Mouse (Mus musculus): Measurements from ENCODE around the gene Nr2f6. TPM values are rescaled to one million over a fixed set of nuclear protein-coding genes. Genes with fewer than 3 reads are reported as not detected.
A peak's percentile ranks its signal among the peaks of the same experiment; 100 is the strongest.

Gene Nr2f6
- polyA plus RNA-seq, 1 experiment from 2014 or later, result 92.8 TPM

DNA sequence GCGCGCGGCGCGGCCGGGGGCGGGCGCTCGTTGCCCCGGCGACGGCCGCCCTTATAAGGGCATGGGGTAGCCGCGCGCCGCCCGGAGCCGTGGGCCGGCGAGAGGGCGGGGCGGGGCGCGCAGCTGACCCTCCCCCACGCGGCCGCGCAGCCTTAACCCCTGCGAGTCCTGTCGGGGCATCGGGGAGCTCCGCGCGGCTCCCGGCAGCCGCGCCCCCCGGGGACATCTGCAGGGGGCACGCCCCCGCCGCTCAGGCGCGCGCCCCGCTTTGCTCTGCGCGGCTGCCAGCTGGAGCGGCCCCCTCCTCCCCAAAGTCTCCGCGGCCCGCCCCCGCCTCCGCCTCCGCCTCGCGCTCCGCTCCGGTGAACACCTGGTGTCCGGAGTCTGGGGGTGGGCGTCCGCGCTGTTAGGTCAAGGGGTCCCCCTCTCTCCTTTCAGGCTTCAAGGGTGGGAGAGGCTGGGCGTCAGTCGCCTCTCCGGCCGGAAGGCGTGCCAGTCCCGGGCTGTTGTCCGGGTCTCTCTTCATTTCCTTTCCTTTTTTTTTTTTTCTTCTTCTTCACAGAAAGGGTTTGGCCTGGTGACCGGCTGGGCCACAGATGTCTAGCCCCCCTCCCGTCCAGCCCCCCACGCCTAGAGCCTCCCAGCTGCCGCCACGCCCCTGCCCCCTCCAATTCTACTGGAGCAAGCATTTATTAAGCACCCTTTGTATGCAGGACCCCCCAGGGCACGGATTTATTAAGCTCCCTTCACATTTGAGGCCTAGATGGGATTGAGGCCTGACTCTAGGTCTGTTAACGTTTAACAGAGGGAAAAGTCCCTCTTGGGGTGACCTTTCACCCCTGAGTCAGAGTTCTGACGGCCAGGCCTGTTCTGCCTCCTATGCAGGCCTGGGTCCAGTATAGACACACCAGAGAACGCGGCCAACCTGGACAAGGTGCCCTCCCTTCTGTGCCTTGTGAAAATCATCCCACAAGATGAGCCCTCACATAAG is 506 bp upstream of the Nr2f6 start:
- peak; percentile 90 for DNase-seq (ENCODE audit: low spot score)

DNA sequence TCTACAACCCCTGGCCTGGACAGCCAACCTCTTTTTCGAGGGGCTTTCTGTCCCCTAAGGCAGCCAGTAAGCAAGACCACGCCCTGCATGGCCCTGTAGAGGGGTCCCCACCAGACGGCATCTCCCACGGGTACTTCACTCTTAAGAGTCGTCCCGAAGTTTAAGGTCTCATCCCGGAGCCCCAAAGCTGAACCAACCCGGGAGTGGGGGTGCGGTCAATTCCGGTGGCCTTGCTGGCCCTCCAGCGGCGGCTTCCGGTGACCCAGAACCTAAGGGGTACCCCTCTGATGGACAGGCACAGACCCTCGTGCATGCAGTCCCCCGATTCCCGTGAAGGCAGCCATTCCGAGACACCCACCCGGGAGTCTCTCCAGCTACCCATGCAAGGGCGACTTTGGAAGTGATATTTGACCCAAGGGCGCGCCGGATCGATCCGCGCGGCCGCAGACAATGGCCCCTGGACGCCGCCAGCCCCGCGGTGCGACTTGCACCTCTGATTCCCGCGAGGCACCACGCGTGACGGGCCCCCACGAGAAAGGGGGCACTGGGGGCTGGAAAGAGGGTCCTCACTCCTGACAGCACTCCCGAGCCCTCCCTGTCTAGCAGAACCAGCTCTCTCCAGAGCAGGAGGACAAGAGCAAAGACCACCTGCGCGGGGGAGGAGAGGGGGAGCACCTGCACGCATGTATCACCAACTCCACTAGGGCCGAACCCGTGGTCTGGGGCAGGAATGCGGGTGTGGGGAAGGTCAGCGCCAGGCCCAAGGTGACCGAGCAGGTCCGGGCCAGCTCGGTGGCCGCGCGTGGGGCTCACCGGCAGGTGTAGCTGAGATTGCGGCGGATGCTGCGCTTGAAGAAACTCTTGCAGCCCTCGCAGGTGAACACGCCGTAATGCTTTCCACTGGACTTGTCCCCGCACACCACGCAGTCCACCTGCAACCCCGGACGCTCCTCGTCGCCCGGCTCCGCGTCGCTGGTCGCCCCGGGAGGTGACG is 1.3 kb downstream of the Nr2f6 start:
- no peaks in the 10 kb centered on the region for H3K27me3 ChIP-seq (replicated peaks; ENCODE audit: control insufficient read depth, insufficient read depth, low read length)
- 1% methylated on average over 72 of the region's 72 CpGs for WGBS
- H3K4me1 ChIP-seq (replicated peaks; ENCODE audit: control insufficient read depth, insufficient read depth, low read length), result peaks cover 47% of the 10 kb centered on the region
- H3K27ac ChIP-seq (ENCODE audit: low read depth), result peak overlapping the region; percentile 91
- peak overlapping the region; percentile 93 for H3K4me3 ChIP-seq (ENCODE audit: low read depth, low read length)
- no peaks in the 10 kb centered on the region for H3K9me3 ChIP-seq (ENCODE audit: control insufficient read depth, low read length)
- peaks cover 16% of the 10 kb centered on the region for H3K36me3 ChIP-seq (ENCODE audit: control insufficient read depth, insufficient read depth, low read length)
- ATAC-seq (replicated peaks; ENCODE audit: low FRiP score, low TSS enrichment, low read depth), result no peak
- no peak for DNase-seq (ENCODE audit: low spot score)
- peak overlapping the region; percentile 85 for H3K9ac ChIP-seq (ENCODE audit: low read length)
- peak overlapping the region; percentile 97 for H3K4me2 ChIP-seq (ENCODE audit: low read length)

More for the DNA sequence above, 506 bp upstream of the Nr2f6 start:
- Histone ChIP-seq H3K4me3 (ENCODE audit: low read depth, low read length) (peak overlapping the region; percentile 93), H3K9me3 (ENCODE audit: control insufficient read depth, low read length) (no peaks in the 10 kb centered on the region), H3K27ac (ENCODE audit: low read depth) (peak overlapping the region; percentile 91), H3K9ac (ENCODE audit: low read length) (peak overlapping the region; percentile 85), H3K36me3 (ENCODE audit: control insufficient read depth, insufficient read depth, low read length) (peaks cover 8% of the 10 kb centered on the region), H3K27me3 (replicated peaks; ENCODE audit: control insufficient read depth, insufficient read depth, low read length) (no peaks in the 10 kb centered on the region), H3K4me2 (ENCODE audit: low read length) (peak overlapping the region; percentile 97), H3K4me1 (replicated peaks; ENCODE audit: control insufficient read depth, insufficient read depth, low read length) (peaks cover 31% of the 10 kb centered on the region)
- 3% methylated on average over 46 of the region's 80 CpGs for WGBS
- peak; percentile 90 for ATAC-seq (replicated peaks; ENCODE audit: low FRiP score, low TSS enrichment, low read depth)

DNA sequence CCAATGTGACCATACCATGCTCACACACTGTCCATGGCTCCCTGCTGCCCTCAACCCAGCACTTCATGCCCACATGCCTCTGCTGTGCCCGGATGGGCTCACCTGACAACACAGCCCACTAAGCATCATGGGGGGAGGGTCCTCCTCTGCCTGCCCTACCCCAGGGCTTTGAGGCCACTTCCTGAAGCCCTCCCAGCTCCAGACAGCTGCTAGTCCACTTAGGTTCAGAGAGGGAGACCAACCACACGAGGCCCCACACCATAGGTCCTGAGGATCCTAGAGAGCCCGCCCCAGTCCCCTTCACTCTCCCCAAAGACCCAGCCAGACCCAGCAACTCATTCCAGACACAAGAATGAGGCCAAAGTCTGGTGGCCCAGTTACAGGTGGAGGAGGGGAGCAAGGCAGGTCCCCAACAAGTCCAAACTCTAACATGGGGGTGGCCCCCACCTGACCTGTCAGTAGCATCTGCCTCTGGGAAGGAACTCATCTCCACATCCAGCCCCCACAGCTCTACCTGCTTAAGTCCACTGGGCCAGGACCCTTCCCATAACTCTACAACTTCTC is 2.2 kb downstream of the Nr2f6 start:
- no peak for DNase-seq (ENCODE audit: low spot score)
- Histone ChIP-seq H3K4me1 (replicated peaks; ENCODE audit: control insufficient read depth, insufficient read depth, low read length) (peaks cover 50% of the 10 kb centered on the region), H3K9ac (ENCODE audit: low read length) (peak overlapping the region; percentile 85), H3K27me3 (replicated peaks; ENCODE audit: control insufficient read depth, insufficient read depth, low read length) (no peaks in the 10 kb centered on the region), H3K9me3 (ENCODE audit: control insufficient read depth, low read length) (no peaks in the 10 kb centered on the region), H3K4me2 (ENCODE audit: low read length) (peak overlapping the region; percentile 97), H3K36me3 (ENCODE audit: control insufficient read depth, insufficient read depth, low read length) (peaks cover 24% of the 10 kb centered on the region), H3K4me3 (ENCODE audit: low read depth, low read length) (peak overlapping the region; percentile 93), H3K27ac (ENCODE audit: low read depth) (no peak overlapping the region)
- WGBS, result 64% methylated on average over 3 of the region's 3 CpGs
- ATAC-seq (replicated peaks; ENCODE audit: low FRiP score, low TSS enrichment, low read depth), result no peak

DNA sequence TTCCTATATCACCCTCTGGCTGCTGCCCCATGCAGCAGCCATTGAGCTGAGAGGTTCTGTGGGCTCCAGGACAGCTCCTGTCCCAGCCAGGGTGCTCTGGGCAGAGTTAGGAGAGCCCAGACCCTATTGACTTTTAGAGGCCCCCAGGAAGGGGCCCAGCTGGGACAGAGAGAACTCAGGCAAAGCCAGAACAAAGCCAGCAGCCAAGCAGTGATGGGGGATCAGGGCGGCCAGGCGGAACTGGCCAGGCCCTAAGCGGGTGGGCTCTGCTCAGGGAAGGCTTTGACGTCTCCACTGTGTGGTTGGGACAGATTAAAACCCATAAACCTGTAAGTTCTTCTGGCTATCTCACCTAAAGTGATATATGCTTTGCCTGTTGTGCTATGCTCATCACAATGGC is 2.8 kb downstream of the Nr2f6 start:
- Histone ChIP-seq H3K27ac (ENCODE audit: low read depth) (no peak overlapping the region), H3K9ac (ENCODE audit: low read length) (no peak overlapping the region), H3K4me2 (ENCODE audit: low read length) (peak overlapping the region; percentile 97), H3K27me3 (replicated peaks; ENCODE audit: control insufficient read depth, insufficient read depth, low read length) (no peaks in the 10 kb centered on the region), H3K4me1 (replicated peaks; ENCODE audit: control insufficient read depth, insufficient read depth, low read length) (peaks cover 50% of the 10 kb centered on the region), H3K4me3 (ENCODE audit: low read depth, low read length) (no peak overlapping the region), H3K36me3 (ENCODE audit: control insufficient read depth, insufficient read depth, low read length) (peaks cover 30% of the 10 kb centered on the region), H3K9me3 (ENCODE audit: control insufficient read depth, low read length) (no peaks in the 10 kb centered on the region)
- WGBS, result 77% methylated on average over 4 of the region's 4 CpGs
- ATAC-seq (replicated peaks; ENCODE audit: low FRiP score, low TSS enrichment, low read depth) (no peak), DNase-seq (ENCODE audit: low spot score) (no peak)

DNA sequence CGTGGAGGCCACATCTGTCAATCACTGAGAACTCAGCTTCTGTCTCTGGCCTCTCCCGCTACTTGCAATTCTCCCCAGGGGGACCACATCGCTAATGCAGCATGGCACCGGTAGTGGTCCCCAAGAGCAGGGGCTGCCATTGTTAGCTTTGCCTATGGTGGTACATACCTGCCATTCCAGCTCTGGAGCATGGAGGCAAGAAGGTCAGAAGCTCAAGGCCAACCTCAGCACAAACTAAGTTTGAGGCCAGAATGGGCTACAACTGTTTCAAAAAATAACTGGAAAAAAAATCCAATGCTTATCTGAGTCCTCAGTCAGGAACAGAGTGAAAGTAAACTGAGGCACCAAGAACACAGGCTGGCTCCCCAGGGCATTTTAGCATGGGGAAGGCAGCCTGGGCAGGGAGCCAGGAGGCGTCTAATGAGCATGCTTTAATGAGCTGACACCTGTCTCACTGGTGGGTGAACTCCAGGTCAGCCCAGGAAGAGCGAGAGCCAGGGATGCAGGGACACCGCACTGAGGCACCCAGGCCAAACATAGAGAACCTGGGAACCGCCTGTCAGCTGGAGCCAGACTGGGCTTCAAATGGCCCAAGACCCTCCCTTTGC is 5.2 kb downstream of the Nr2f6 start:
- ATAC-seq (replicated peaks; ENCODE audit: low FRiP score, low TSS enrichment, low read depth) (no peak), DNase-seq (ENCODE audit: low spot score) (no peak)
- H3K36me3 ChIP-seq (ENCODE audit: control insufficient read depth, insufficient read depth, low read length), result peaks cover 45% of the 10 kb centered on the region
- 0 out of 2 replicates have a peak overlapping the region, but pooled peaks have one; percentile 38 for H3K27ac ChIP-seq (ENCODE audit: low read depth)
- H3K9me3 ChIP-seq (ENCODE audit: control insufficient read depth, low read length), result no peaks in the 10 kb centered on the region
- H3K4me2 ChIP-seq (ENCODE audit: low read length), result peak overlapping the region; percentile 44
- H3K9ac ChIP-seq (ENCODE audit: low read length), result no peak overlapping the region
- H3K4me3 ChIP-seq (ENCODE audit: low read depth, low read length), result no peak overlapping the region
- H3K27me3 ChIP-seq (replicated peaks; ENCODE audit: control insufficient read depth, insufficient read depth, low read length), result no peaks in the 10 kb centered on the region
- 59% methylated on average over 8 of the region's 8 CpGs for WGBS
- H3K4me1 ChIP-seq (replicated peaks; ENCODE audit: control insufficient read depth, insufficient read depth, low read length), result peaks cover 36% of the 10 kb centered on the region

DNA sequence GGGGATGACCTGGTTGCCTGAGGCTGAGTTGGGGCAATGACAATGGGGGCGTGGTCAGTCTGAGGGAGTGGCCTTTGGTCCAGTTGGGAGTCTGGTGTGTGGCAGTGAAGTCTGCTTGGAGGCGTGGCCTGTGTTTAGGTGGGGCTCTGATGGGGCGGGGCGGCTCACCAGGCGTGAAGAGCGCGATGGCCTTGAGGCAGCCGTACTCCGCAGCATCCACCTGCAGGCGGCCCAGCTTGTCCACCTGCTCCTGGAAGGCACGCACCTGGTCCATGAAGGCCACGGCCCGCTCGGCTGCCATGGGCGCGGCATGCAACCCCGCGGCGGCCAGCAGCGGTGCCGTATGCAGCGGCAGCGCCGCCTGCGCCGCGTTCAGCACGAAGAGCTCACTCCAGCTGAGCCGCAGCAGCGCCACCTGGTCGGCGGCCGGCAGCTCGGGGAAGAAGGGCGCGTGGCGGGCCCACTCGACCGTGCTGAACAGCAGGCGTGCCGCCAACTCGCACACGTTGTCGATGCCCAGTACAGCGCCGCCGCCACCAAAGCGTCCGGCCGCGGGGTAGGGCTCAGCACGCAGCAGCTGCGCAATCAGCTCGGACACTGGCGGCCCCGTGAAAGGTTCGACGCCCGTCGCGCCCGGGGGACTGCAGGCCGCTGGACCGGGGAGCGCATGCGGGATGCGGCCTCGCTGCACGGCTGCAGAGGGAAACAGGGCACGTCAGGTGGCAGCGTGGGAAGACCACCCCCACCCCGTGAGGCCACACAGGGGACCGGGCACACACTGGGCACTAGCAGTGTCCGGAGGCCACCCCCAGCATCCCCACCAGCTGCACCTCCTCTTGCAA is 6.0 kb downstream of the Nr2f6 start:
- DNase-seq (ENCODE audit: low spot score) (peak; percentile 82), ATAC-seq (replicated peaks; ENCODE audit: low FRiP score, low TSS enrichment, low read depth) (peak; percentile 42)
- H3K9ac ChIP-seq (ENCODE audit: low read length), result no peak overlapping the region
- peak overlapping the region; percentile 38; the same call in 1 of the 2 replicates for H3K27ac ChIP-seq (ENCODE audit: low read depth)
- no peaks in the 10 kb centered on the region for H3K9me3 ChIP-seq (ENCODE audit: control insufficient read depth, low read length)
- H3K36me3 ChIP-seq (ENCODE audit: control insufficient read depth, insufficient read depth, low read length), result peaks cover 45% of the 10 kb centered on the region
- peak overlapping the region; percentile 44 for H3K4me2 ChIP-seq (ENCODE audit: low read length)
- WGBS, result 11% methylated on average over 64 of the region's 74 CpGs
- H3K27me3 ChIP-seq (replicated peaks; ENCODE audit: control insufficient read depth, insufficient read depth, low read length), result no peaks in the 10 kb centered on the region
- peaks cover 36% of the 10 kb centered on the region for H3K4me1 ChIP-seq (replicated peaks; ENCODE audit: control insufficient read depth, insufficient read depth, low read length)
- H3K4me3 ChIP-seq (ENCODE audit: low read depth, low read length), result peak overlapping the region; percentile 17

DNA sequence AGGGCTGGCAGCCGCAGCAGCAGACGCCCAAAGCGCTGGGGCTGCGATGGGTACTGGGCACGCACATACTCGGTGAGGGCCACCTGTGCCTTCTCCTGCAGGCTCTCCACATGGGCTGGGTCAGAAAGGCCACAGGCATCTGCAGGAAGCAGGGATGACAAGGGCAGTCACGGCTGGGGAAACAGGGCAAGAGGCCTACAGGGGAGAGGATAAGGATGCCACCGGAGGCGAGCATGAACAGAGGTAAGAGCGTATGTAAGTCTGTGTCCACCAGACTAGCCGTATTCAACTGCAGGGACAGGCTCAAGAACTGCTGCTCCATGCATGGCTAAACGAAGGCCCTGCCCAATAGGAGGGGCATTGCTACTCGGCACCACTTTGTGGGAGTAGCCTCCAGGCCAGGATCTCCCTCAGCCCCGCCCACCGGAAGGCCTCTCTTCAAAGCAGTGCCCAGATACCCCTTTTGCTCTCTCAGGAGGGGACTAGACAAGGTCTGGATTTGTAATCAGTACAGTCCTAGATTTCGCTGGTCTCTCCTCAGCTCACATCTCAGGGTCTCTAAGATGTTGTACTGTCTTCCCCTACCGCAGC is 7.0 kb downstream of the Nr2f6 start:
- Histone ChIP-seq H3K4me1 (replicated peaks; ENCODE audit: control insufficient read depth, insufficient read depth, low read length) (peaks cover 31% of the 10 kb centered on the region), H3K36me3 (ENCODE audit: control insufficient read depth, insufficient read depth, low read length) (peaks cover 47% of the 10 kb centered on the region), H3K4me3 (ENCODE audit: low read depth, low read length) (no peak overlapping the region), H3K4me2 (ENCODE audit: low read length) (no peak overlapping the region), H3K9ac (ENCODE audit: low read length) (no peak overlapping the region), H3K9me3 (ENCODE audit: control insufficient read depth, low read length) (no peaks in the 10 kb centered on the region), H3K27ac (ENCODE audit: low read depth) (no peak overlapping the region), H3K27me3 (replicated peaks; ENCODE audit: control insufficient read depth, insufficient read depth, low read length) (no peaks in the 10 kb centered on the region)
- ATAC-seq (replicated peaks; ENCODE audit: low FRiP score, low TSS enrichment, low read depth), result no peak
- WGBS, result 81% methylated on average over 17 of the region's 17 CpGs
- no peak for DNase-seq (ENCODE audit: low spot score)

All from intestine, embryonic 14.5 days (tissue).